Comparison of ENCODE assay signal across 7 mouse cellular contexts in the genomic region with DNA sequence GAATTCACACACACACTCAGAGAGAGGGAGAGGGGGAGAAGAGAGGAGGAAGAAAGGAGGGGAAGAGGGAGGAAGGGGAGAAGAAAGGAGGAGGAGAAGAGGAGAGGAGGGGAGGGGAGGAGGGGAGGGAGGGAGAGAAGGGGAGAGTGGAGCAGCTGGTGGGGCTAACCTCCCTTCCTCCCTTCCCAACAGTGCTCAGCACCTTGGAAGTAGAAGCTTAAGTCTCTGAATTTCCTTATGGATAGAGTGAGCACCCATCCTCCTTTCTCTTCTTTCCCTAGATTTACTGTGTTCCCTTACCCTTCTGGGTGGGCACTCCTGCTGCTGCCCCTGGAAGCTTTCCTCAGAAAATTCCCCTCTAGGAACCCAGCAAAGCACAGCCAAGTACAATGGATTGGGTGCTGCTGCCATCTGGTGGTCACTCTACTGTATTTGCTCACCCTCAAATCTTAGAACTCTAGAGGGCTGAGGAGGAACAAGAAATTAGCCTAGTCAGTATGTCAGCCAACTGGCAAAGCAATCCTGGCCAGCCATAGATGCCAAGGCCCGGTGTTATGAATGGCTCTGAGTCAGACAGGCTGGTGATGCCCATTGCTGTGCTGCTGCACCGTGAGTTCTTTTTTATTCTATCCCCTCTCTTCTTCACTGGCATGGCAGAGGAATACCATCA.
DNase-seq lines count a peak whose midpoint lies in the region; ATAC-seq and TF ChIP-seq lines count a peak whose summit lies in the region.
"Not testable (repeated sequence)": the region's sequence is repeated elsewhere in the genome, so short reads cannot be mapped to it uniquely, and the experiment has no call there.

No protein-coding gene starts in this region.

- not testable (repeated sequence) for H3K9me3 ChIP-seq in hindbrain, embryonic 15.5 days; lung, embryonic 15.5 days; midbrain, postnatal 0 days (ENCODE audit: low read length)

- peak; percentile 24 for TF ChIP-seq CTCF in midbrain, postnatal 0 days (IDR thresholded peaks at IDR 0.05)

- not testable (repeated sequence) for H3K4me1 ChIP-seq in hindbrain, embryonic 15.5 days (replicated peaks); lung, embryonic 15.5 days; midbrain, postnatal 0 days (ENCODE audit: insufficient read depth, low read length)

- H3K9ac ChIP-seq in hindbrain, embryonic 15.5 days; lung, embryonic 15.5 days; midbrain, postnatal 0 days (replicated peaks; ENCODE audit: low read length, poor library complexity, severe bottlenecking): not testable (repeated sequence)

- not testable (repeated sequence) for H3K27me3 ChIP-seq in hindbrain, embryonic 15.5 days; lung, embryonic 15.5 days; midbrain, postnatal 0 days (ENCODE audit: insufficient read depth, low read length)

- H3K27ac ChIP-seq in hindbrain, embryonic 15.5 days (replicated peaks); lung, embryonic 15.5 days; midbrain, postnatal 0 days (ENCODE audit: low read depth, low read length): not testable (repeated sequence)

- peak; percentile 96 for ATAC-seq in common myeloid progenitor, adult 5-6 weeks (replicated peaks; ENCODE audit: low read depth, poor library complexity, severe bottlenecking)
- ATAC-seq in frontal cortex, adult (ENCODE audit: low TSS enrichment): peak; percentile 89
- peak; percentile 88; the same call in 1 of the 2 replicates for ATAC-seq in hindbrain, embryonic 15.5 days (ENCODE audit: low FRiP score, low read depth)
- ATAC-seq in lung, embryonic 15.5 days (ENCODE audit: borderline replicate concordance, extremely low read depth, low FRiP score, low TSS enrichment): peak; percentile 62; the same call in 1 of the 2 replicates
- ATAC-seq in midbrain, postnatal 0 days (ENCODE audit: low FRiP score): peak; percentile 75

- WGBS in hindbrain, embryonic 15.5 days: 25% methylated on average over 2 of the region's 2 CpGs
- WGBS in lung, embryonic 15.5 days: 17% methylated on average over 2 of the region's 2 CpGs
- 35% methylated on average over 2 of the region's 2 CpGs for WGBS in midbrain, postnatal 0 days

- not testable (repeated sequence) for H3K4me2 ChIP-seq in hindbrain, embryonic 15.5 days; lung, embryonic 15.5 days; midbrain, postnatal 0 days (ENCODE audit: low read depth, low read length, poor library complexity, severe bottlenecking)

- H3K4me3 ChIP-seq in hindbrain, embryonic 15.5 days; lung, embryonic 15.5 days; midbrain, postnatal 0 days (ENCODE audit: low read depth, low read length): not testable (repeated sequence)

- DNase-seq in brain, adult 2 months (ENCODE audit: low read depth, low spot score): peak; percentile 43
- peak; percentile 23 to 33 for DNase-seq in layer of hippocampus, postnatal 10 days (ENCODE audit: low spot score in 2 of 2)
- peak; percentile 52 for DNase-seq in midbrain, postnatal 0 days (ENCODE audit: low spot score)

- H3K36me3 ChIP-seq in hindbrain, embryonic 15.5 days; lung, embryonic 15.5 days; midbrain, postnatal 0 days (ENCODE audit: insufficient read depth, low read length): not testable (repeated sequence)
